Mouse (Mus musculus) kidney, adult 11 months (tissue): ENCODE measurements around the gene Vps45.
"Not testable (repeated sequence)": the region's sequence is repeated elsewhere in the genome, so short reads cannot be mapped to it uniquely, and the experiment has no call there.

Experiments
- DNase-seq: peaks from one replicate; pipeline ENCODE4 v3.0.0; 2022

The Vps45 gene

DNA sequence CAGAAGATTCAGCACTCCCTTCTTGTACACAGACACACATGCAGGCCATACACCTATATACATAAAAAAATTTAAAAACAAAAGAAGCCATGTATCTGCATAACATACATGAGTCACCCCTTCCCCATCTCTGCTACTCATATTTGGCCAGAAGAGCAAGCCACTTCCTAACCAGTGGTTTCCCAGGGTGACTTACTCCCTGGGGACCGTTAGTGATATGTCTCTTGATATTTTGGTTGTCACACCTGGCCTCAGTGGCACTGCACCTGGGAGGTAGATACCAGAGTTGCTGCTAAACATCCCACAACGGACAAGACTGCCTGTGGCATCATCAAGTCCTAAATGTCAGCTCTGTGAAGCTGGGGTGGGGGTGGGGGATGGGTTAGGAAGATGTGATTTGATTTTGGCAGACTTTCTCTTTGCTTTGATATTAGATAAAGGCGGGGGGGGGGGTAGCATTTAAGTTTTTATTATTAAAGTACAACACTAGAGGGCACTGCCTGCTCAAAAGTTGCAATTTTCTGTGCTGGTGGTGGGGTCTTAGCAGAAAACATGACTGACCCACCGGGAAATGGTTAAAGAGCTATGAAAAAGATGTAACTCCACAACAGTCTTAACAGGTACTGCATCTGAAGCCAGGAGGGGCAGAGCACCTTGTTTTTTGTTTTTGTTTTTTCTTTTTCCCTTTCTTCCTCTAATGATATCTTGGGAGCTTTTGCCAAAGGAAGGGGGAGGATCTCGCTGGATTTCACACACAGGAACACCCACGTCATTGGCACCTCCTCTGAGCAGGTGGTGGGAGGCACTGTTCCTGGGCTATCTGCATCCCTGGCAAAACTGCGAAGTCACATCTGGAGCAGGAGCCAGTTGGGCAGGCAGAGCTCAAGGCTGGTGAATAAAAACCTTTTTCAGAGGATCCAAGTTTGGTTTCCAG, 92.5 kb downstream of the Vps45 start:
- DNase-seq = no peak

DNA sequence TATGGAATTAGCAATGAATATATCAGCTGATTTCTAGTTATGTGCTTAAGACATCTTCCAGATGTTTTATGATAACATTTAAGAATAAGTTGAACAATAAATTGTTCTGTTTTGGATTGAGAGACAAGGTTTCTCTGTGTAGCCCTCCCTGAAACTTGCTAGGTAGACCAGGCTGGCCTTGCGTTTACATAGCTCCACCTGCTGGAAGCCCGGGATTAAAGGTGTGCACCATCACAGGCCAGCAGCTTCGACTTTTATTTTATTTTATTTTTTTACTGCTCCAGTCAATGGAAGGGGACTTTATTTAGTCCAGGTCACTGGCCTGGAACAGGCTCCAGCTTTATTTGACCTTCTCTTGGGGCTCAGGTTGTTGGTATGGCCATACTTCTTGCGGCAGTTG, 94.6 kb downstream of the Vps45 start:
- no peak for DNase-seq

DNA sequence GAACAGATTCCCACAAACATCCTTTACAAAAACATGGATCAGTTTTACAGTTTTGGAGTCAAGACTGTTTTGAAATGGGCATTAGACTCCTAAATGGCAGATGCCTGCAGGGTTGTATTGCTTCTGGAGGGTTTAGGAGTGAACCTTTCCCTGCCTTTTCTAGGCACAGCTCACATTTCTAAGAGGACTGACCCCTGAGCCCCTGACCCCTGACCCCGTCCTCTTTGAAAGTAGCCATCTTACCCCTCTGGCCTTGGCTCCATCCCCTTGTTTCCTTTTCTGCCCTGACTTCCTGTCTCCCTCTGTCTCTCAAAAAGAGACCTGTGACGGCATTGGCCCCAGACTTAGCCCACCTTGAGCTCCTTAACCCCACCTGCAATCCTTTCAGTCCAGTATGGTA, 95.0 kb downstream of the Vps45 start:
- no peak for DNase-seq

DNA sequence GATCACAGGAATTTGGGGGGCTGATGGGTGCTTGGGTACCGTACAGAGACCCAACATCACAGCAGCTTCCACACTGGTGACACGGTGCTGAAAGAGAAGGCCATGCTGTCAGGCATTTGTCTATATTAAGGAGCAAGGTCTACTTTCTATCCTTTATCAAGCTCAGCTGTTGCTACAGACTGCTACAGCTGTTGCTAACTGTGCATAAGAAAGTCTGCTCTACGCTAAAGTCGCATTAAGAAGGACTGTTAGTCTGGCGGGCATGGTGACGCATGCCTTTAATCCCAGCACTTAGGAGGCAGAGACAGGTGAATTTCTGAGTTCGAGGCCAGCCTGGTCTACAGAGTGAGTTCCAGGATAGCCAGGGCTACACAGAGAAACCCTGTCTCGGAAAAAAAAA, 96.1 kb downstream of the Vps45 start:
- DNase-seq = not testable (repeated sequence)

DNA sequence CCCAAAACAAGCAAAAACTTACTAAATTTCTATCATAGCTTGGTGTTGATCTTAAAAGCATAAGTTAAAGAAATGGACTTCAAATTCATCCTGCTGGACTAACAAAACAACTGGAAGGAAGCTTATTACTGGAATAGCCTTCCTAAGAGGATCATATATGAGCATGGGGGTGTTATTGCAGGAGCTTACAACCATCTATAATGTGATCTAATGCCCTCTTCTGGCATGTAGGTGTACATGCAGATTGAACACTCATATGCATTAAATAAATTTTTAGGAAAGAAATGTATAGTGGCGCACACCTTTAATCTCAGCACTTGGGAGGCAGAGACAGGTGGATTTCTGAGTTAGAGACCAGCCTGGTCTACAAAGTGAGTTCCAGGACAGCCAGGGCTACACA, 98.5 kb downstream of the Vps45 start:
- DNase-seq = no peak

DNA sequence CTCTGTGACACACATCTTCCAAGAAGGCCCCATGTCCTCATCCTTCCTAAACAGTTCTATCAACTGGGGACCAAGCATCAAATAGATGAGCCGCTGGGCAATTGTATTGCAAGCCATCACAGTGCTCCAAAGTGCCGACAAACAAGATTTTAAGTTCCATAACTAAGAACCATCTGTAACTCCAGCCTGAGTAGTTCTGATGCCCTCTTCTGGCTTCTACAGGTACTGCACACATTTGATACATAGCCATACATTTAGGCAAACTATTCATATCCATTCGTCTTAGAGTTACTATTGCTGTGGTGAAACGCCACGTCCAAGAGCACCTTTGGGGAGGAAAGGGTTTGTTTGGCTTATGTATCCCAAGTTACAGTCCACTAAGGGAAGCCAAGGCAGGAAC, 99.2 kb downstream of the Vps45 start:
- no peak for DNase-seq

DNA sequence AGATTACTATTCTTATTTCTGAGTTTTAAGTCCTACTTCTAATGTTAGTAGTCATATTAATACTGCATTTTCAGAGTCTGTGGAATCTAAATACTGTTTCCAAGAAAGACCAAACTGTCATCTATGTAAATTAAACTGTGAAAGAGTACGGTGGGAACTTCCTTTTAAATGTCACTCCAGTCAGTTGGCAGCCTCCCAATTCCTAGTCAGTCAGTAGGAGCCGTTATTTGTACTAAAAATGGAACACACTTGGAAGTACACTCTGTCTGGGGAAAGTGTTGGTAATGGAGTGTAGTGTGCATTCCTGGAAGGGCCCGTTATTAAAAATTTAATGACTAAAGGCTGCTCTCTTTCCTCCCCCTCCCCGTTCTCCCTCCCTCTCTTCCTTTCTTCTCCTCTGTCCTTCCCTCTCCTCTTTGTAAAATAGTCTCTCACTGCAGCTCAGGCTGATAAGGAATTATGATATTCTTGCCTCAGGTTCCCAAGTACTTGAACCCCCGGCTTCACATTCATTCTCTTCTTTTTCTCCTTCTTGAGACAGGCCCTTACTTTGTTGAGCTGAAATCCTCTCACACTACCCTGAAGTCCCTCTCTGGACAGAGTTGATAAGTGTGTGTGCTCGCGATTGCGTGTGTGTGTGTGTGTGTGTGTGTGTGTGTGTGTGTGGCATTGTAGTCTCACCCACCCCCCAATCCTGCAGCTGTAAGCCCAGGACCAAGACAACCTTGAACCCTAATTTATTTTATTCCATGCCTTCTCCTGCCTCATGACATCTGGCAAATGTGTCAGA, 100.7 kb downstream of the Vps45 start:
- DNase-seq = no peak

DNA sequence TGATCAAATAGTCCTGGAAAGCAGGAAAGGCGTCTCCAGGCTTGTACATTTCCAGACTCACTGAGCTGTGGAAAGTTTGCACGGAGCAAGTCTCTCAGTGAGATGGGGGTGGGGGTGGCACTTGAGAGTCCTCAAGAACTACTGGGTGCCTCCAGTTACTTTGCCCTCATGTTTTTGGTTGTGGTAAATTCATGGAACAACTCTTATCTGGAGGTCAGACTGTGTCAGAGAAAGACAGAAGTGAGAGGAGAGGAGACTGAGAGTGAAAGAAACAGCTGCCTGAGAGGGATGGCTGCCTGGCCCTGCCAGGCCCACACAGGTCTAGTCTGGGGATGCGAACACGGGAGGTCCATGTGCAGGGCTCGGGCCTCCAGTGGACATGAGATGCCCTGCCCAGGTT, 102.9 kb downstream of the Vps45 start:
- no peak for DNase-seq

DNA sequence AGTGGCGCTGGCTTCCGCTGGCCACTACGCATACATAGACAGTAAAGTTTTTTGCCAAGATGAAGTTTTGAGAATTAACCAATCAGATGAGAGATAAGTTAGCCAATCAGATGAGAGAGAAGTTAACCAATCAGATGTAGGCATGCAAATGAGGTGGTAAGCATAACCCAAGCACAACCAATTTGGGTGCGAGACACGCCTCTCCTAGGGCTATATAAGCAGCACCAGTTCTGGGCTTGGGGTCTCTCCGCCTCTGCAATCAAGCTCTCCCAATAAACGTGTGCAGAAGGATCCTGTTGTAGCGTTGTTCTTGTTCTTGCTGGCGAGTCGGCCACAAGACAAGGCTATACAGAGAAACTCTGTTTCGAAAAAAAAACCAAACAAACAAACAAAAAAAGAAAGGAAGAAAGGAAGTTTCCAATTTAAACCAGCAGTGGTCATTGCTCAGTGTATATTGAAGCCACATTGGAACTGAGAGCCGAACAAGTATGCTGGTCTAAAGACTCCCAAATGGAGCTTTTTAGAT, 103.6 kb downstream of the Vps45 start:
- not testable (repeated sequence) for DNase-seq

DNA sequence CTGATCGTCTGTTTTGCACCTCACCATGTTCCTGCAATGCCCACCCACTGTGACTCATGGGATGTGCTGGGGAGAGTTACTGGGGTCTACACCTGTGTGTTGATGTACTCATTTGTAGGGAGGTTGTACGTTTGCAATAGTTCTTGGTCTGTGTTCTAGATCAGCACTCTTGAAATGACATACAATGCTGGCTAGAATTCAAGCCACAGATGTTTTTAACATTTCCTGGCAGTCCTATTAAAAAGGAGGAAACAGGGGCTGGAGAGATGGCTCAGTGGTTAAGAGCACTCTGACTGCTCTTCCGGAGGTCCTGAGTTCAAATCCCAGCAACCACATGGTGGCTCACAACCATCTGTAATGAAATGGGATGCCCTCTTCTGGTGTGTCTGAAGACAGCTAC, 104.7 kb downstream of the Vps45 start:
- DNase-seq = no peak

DNA sequence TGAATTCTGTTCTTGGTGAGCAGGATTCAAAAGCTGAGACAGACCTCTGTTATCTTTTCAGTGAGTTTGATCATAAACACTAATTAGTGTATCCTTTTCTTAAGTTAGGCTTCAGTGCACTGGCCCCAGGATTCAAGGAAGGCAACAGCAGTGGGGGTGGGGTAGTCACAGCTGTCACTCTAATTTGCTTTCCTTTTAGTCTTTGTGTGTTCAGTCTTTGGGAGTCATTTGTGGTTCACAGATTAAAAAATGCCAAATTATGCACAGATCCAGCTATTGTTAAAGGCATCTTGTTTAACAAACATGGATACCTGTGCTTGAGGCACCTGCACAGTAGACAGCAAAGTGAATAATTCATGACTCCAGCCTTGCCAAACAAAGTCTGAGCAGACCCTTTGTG, 105.2 kb downstream of the Vps45 start:
- DNase-seq = no peak

DNA sequence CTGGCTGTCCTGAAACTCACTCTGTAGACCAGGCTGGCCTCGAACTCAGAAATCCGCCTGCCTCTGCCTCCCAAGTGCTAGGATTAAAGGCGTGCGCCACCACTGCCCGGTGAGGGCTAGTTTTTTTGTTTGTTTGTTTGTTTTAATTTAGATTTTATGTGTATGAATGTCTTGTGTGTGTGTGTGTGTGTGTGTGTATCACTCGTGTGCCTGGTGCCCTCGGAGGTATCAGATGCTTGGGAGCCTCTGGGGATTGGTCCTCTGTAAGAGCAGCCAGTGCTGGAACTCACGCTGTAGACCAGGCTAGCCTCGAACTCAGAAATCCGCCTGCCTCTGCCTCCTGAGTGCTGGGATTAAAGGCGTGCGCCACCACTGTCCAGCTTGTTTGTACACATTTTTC, 106.7 kb downstream of the Vps45 start:
- not testable (repeated sequence) for DNase-seq

DNA sequence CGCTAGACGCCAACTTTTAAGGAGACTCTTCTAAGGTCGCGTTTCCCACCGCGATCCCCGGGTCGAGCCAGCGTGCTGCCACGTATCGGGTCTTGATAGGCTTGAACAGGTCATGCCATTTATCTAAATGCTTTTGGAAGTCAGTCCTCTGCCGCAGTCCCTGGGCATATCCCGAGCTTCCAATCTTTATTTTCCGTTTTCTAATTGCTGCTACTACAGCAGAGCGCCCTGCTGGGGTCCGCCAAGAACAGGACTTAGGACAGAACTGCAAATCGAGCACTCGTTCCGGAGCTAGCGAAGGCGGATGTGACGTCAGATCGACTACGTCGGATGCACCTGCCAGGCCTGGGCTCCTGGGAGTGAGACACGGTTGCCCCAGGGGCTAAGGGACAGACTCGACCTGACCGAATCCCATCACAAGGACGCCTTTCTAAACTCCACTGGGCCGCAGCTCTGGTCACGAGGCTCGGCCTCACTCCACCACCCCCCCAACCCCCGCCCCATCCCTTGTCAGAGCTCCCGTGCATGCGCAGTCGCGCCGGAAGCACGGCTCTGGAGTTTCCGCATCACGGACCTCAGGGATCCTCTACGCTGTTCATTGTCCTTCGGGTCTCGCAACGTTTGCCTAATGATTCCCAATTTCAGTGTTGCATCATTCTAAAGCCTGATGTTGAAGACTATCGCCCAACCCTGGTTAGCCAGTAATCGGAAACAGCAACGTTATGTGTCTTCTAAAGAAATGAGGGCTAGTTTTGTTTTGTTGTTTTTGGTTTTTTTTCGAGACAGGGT, 107.3 kb downstream of the Vps45 start:
- DNase-seq = peak; percentile 95
